Mouse (Mus musculus) E14TG2a.4 (cell line): Measurements from ENCODE around the gene Klhdc8b.

Source experiments
- CTCF ChIP-seq: conservative IDR thresholded peaks from 2 replicates; pipeline ENCODE4 v1.5.1; 2014; ENCODE audit warnings: low read length
- POU5F1 ChIP-seq: IDR thresholded peaks from 2 replicates; pipeline ENCODE4 v1.6.1; 2014; ENCODE audit warnings: low read length, borderline replicate concordance

DNA sequence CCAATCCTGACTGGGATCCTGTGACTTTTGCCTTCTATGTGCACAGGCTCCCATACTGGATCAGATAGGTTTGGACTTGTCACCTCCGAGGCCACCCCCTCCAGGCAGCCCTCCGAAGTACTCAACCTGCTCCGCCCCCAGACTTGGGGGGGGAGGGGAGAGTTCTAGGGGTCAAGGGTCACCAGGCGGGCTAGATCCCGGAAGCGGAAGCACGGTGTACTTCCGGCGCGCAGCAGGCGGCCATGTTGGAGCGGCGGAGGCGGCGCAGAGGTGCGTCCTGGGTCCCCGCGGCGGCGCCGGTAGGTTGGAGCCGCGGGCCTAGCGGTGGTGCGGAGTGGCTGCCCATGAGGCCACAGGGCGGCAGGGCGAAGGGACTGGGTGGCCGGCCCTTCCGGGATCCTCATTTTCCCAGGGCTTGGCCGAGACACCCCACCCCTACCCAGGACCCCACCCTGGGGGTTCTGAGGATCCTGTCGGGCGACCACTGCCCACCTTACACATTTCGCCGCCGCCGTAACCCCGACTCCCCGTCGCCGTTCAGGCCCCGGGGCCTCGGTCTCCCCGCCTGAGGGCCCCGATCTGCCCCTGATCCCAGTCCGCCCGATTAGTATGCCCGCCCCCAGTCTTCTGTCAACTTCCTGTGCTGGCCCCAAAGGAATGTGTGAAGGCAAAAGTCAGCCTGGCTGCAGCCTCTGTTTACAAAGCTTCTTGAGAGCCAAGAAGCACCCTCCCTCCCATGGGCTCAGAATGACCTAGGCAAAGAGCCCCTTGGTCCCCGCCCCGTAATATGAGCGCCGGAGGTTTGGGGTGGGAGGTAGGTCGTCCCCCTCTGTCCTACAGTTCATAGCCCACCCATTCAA is 832 bp downstream of the Klhdc8b start, which contains the start of gene Ccdc71:
- no peak for TF ChIP-seq CTCF
- no peak for TF ChIP-seq POU5F1
